Mouse (Mus musculus): ENCODE measurements at regions not wholly inside any gene's neighbourhood (a gene's known extent, or its start where the extent isn't known, plus 50 kb on each side); places are given as distances from the start of the nearest gene placed in this dataset.

DNA sequence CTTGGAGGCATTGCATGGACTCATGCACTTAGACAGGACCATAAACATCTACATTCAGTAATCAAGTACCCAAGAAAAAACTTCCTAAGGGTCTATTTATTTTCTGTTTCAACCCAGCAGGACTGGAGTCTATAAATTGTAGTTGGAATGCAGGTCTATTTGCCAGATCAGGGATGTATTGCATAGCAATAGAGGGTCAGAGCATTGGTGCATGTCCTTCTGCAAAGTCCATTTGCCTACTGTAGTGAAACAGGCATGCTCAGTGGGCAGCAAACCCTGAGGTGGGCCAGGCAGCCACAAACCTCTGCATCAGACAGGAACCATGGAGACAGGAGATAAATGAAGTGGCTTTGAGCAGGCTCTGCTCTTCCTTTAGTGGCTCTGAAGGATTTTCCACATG lies 386.5 kb upstream of the Tenm4 start:
- Histone ChIP-seq H3K4me1 (no peaks in the 10 kb centered on the region), H3K27me3 (no peaks in the 10 kb centered on the region), H3K27ac (no peak overlapping the region), H3K9ac (no peak overlapping the region), H3K9me3 (no peaks in the 10 kb centered on the region), H3K4me2 (no peak overlapping the region), H3K36me3 (no peaks in the 10 kb centered on the region), H3K4me3 (no peak overlapping the region)
- ATAC-seq (ENCODE audit: borderline replicate concordance, extremely low read depth, low FRiP score, low TSS enrichment), result no peak

GRCm38 (mm10) chr7:95787543-95787942 lies 383.5 kb upstream of the Tenm4 start:
- H3K4me1 ChIP-seq, result no peaks in the 10 kb centered on the region
- no peak overlapping the region for H3K4me2 ChIP-seq
- no peak overlapping the region for H3K27ac ChIP-seq
- no peak for ATAC-seq (ENCODE audit: borderline replicate concordance, extremely low read depth, low FRiP score, low TSS enrichment)
- H3K9me3 ChIP-seq, result no peaks in the 10 kb centered on the region
- H3K4me3 ChIP-seq, result no peak overlapping the region
- no peak overlapping the region for H3K9ac ChIP-seq
- 79% methylated on average over 1 of the region's 1 CpGs for WGBS
- H3K27me3 ChIP-seq, result no peaks in the 10 kb centered on the region
- H3K36me3 ChIP-seq, result no peaks in the 10 kb centered on the region

DNA sequence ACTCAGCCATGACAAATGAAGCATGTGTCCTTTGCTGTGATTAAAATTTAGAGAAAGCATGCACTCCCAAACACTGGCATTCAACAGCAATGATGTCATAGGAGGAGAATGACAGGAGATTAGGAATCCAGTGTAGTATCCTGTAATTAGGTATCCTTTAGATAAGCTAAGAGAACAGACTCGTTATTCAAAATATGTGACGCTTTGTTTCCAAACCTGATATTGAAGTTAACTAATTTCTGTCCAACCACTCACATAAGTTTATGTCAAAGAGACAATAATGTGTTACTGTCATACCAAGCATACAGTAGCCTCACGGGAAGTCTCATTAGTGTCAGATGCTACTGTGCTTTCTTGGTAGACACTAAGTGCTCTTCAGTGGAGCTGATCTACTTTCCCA lies 383.1 kb upstream of the Tenm4 start:
- Histone ChIP-seq H3K9ac (no peak overlapping the region), H3K27ac (no peak overlapping the region), H3K9me3 (no peaks in the 10 kb centered on the region), H3K4me3 (no peak overlapping the region), H3K4me1 (no peaks in the 10 kb centered on the region), H3K4me2 (no peak overlapping the region), H3K36me3 (no peaks in the 10 kb centered on the region), H3K27me3 (no peaks in the 10 kb centered on the region)
- no peak for ATAC-seq (ENCODE audit: borderline replicate concordance, extremely low read depth, low FRiP score, low TSS enrichment)
- 62% methylated on average over 3 of the region's 3 CpGs for WGBS

GRCm38 (mm10) chr7:95789424-95789823 lies 381.6 kb upstream of the Tenm4 start:
- Histone ChIP-seq H3K4me1 (no peaks in the 10 kb centered on the region), H3K27me3 (no peaks in the 10 kb centered on the region), H3K4me2 (no peak overlapping the region), H3K9ac (no peak overlapping the region), H3K36me3 (no peaks in the 10 kb centered on the region), H3K27ac (no peak overlapping the region), H3K4me3 (no peak overlapping the region), H3K9me3 (no peaks in the 10 kb centered on the region)
- no peak for ATAC-seq (ENCODE audit: borderline replicate concordance, extremely low read depth, low FRiP score, low TSS enrichment)
- 49% methylated on average over 5 of the region's 5 CpGs for WGBS

DNA sequence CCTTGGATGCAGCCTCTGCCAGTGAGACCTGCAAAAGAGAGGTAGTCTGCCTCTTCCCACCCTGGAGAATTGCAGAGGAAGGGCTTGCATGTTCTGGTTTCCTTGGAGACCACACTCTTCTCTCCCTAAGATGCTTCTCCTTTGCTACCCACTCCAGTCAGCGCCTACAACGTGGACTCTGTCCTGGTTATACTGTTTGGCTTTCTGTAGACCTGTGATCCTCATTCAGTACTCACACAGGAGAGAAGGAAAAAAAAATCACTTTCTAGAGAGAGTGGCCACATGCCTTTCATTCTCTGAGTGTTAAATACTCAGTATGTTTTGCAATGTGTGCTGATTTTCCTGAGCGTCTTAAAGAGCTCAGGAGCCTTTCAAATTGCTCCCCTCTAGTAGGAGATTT lies 372.0 kb upstream of the Tenm4 start:
- Histone ChIP-seq H3K4me3 (no peak overlapping the region), H3K9me3 (no peaks in the 10 kb centered on the region), H3K9ac (no peak overlapping the region), H3K36me3 (no peaks in the 10 kb centered on the region), H3K27me3 (no peaks in the 10 kb centered on the region), H3K4me1 (no peaks in the 10 kb centered on the region), H3K4me2 (no peak overlapping the region), H3K27ac (peak overlapping the region; percentile 32; the same call in 1 of the 2 replicates)
- 37% methylated on average over 3 of the region's 3 CpGs for WGBS
- 0 out of 2 replicates have a peak, but pooled peaks have one; percentile 27 for ATAC-seq (ENCODE audit: borderline replicate concordance, extremely low read depth, low FRiP score, low TSS enrichment)

- no peak overlapping the region for H3K4me2 ChIP-seq
- WGBS, result 15% methylated on average over 3 of the region's 3 CpGs
- H3K9me3 ChIP-seq, result no peaks in the 10 kb centered on the region
- no peaks in the 10 kb centered on the region for H3K27me3 ChIP-seq
- peak; percentile 33; the same call in 1 of the 2 replicates for ATAC-seq (ENCODE audit: borderline replicate concordance, extremely low read depth, low FRiP score, low TSS enrichment)
- H3K4me3 ChIP-seq, result no peak overlapping the region
- H3K4me1 ChIP-seq, result peaks cover 8% of the 10 kb centered on the region
- no peaks in the 10 kb centered on the region for H3K36me3 ChIP-seq
- H3K9ac ChIP-seq, result no peak overlapping the region
- H3K27ac ChIP-seq, result peak overlapping the region; percentile 53; the same call in 1 of the 2 replicates
These were observed 361.4 kb upstream of the Tenm4 start for GRCm38 (mm10) chr7:95809626-95810025.

- Histone ChIP-seq H3K36me3 (no peaks in the 10 kb centered on the region), H3K9me3 (no peaks in the 10 kb centered on the region), H3K27me3 (no peaks in the 10 kb centered on the region), H3K27ac (peak overlapping the region; percentile 53; the same call in 1 of the 2 replicates), H3K9ac (no peak overlapping the region), H3K4me3 (no peak overlapping the region), H3K4me1 (peaks cover 8% of the 10 kb centered on the region), H3K4me2 (no peak overlapping the region)
- peak; percentile 31; the same call in 1 of the 2 replicates for ATAC-seq (ENCODE audit: borderline replicate concordance, extremely low read depth, low FRiP score, low TSS enrichment)
- 7% methylated on average over 4 of the region's 4 CpGs for WGBS
These were observed 360.9 kb upstream of the Tenm4 start for GRCm38 (mm10) chr7:95810096-95810495.

DNA sequence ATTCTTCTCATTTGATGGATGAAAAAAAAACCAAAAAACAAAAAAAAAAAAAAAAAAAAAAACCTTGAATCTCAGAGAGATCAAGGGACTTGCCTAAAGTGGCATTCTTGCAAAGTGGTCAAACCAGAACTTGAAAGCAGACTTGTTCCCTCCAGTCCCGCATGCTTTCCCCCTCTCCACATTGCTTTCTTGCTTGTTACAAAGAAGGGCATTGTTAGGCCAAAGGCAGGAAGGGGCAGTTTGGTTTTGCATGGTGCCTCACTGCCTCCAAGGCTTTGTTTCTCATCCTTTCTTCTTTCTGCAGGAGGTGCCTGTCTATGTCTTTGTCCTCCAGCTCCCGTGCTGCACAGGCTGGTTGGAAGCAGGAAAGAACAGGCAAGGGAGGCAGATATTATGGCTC lies 356.2 kb upstream of the Tenm4 start:
- Histone ChIP-seq H3K4me1 (peaks cover 5% of the 10 kb centered on the region), H3K27me3 (no peaks in the 10 kb centered on the region), H3K4me3 (no peak overlapping the region), H3K4me2 (no peak overlapping the region), H3K36me3 (no peaks in the 10 kb centered on the region), H3K9ac (no peak overlapping the region), H3K9me3 (no peaks in the 10 kb centered on the region), H3K27ac (peak overlapping the region; percentile 83)
- WGBS, result 38% methylated on average over 2 of the region's 2 CpGs
- peak; percentile 35; the same call in 1 of the 2 replicates for ATAC-seq (ENCODE audit: borderline replicate concordance, extremely low read depth, low FRiP score, low TSS enrichment)

DNA sequence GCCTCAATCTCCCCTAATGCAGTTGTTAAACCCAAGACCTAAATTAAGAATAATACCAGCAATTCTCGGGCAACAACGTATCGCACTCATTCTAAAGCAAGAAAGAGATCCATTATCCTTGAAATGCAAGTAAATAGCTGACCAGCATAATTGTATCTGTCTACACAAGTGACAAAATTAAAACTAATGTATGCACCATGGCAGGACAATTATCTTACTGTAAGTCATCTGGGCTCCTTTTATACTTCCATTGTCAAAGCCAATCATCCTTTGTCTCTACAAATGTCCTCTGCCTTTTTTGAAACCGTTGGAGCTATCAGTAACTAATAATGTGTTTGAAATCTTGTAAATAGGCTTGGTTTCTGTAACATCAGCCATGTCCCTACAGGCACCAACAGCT lies 347.5 kb upstream of the Tenm4 start:
- H3K4me2 ChIP-seq, result no peak overlapping the region
- no peak overlapping the region for H3K27ac ChIP-seq
- H3K9me3 ChIP-seq, result no peaks in the 10 kb centered on the region
- ATAC-seq (ENCODE audit: borderline replicate concordance, extremely low read depth, low FRiP score, low TSS enrichment), result no peak
- no peaks in the 10 kb centered on the region for H3K4me1 ChIP-seq
- no peak overlapping the region for H3K4me3 ChIP-seq
- WGBS, result 88% methylated on average over 4 of the region's 4 CpGs
- no peaks in the 10 kb centered on the region for H3K36me3 ChIP-seq
- no peak overlapping the region for H3K9ac ChIP-seq
- no peaks in the 10 kb centered on the region for H3K27me3 ChIP-seq

DNA sequence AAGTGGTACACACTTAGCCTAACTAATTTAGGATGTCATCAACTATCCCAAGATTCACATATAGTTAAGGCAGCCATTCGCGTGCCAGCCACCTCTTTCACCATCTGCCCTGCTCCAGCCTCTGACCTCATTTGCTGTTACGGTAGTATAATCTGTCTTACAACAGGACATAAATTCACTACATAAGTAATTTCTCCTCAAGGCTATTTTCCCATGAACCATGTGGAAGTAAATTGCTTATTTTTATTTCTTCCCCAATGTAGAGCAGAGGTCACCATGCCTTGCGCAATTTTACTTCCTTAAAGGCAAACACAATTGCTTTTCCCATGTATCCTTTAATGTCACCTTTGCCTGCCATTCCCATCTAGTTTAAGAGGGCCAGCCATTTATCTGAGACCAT lies 341.2 kb upstream of the Tenm4 start:
- Histone ChIP-seq H3K9me3 (no peaks in the 10 kb centered on the region), H3K27me3 (no peaks in the 10 kb centered on the region), H3K9ac (no peak overlapping the region), H3K4me3 (no peak overlapping the region), H3K36me3 (no peaks in the 10 kb centered on the region), H3K27ac (no peak overlapping the region), H3K4me1 (no peaks in the 10 kb centered on the region), H3K4me2 (no peak overlapping the region)
- 73% methylated on average over 4 of the region's 4 CpGs for WGBS
- ATAC-seq (ENCODE audit: borderline replicate concordance, extremely low read depth, low FRiP score, low TSS enrichment), result no peak

- Histone ChIP-seq H3K9me3 (no peaks in the 10 kb centered on the region), H3K4me3 (no peak overlapping the region), H3K36me3 (no peaks in the 10 kb centered on the region), H3K27ac (no peak overlapping the region), H3K27me3 (no peaks in the 10 kb centered on the region), H3K4me1 (no peaks in the 10 kb centered on the region), H3K4me2 (no peak overlapping the region), H3K9ac (no peak overlapping the region)
- WGBS, result 87% methylated on average over 10 of the region's 10 CpGs
- no peak for ATAC-seq (ENCODE audit: borderline replicate concordance, extremely low read depth, low FRiP score, low TSS enrichment)
These were observed 336.7 kb upstream of the Tenm4 start for GRCm38 (mm10) chr7:95834236-95834919.

GRCm38 (mm10) chr7:95840476-95840875 lies 330.6 kb upstream of the Tenm4 start:
- no peaks in the 10 kb centered on the region for H3K9me3 ChIP-seq
- H3K4me2 ChIP-seq, result no peak overlapping the region
- H3K9ac ChIP-seq, result no peak overlapping the region
- ATAC-seq (ENCODE audit: borderline replicate concordance, extremely low read depth, low FRiP score, low TSS enrichment), result no peak
- H3K27ac ChIP-seq, result no peak overlapping the region
- no peaks in the 10 kb centered on the region for H3K36me3 ChIP-seq
- H3K27me3 ChIP-seq, result no peaks in the 10 kb centered on the region
- H3K4me3 ChIP-seq, result no peak overlapping the region
- no peaks in the 10 kb centered on the region for H3K4me1 ChIP-seq
- 56% methylated on average over 2 of the region's 2 CpGs for WGBS

DNA sequence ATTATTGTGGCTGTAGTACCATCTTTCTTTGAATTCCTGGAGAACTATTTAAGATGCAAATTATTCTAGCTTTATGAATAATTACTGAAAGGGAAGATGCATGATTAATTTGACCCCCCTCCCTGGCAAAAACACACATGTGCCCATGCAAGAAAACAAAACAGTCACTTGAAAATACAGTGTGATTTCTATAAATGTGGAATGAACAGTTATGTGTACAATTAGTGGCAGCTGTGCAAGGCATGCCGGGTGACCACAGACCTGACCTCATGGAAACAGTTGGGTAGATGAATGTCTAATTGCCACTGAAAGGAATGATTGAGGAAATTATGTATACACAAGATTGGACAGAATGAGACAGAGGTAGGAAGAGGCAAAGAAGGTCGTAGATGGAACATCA lies 321.2 kb upstream of the Tenm4 start:
- WGBS, result 67% methylated on average over 2 of the region's 2 CpGs
- no peaks in the 10 kb centered on the region for H3K27me3 ChIP-seq
- H3K4me3 ChIP-seq, result no peak overlapping the region

More for the DNA sequence above, 321.2 kb upstream of the Tenm4 start:
- no peaks in the 10 kb centered on the region for H3K36me3 ChIP-seq
- H3K4me1 ChIP-seq, result no peaks in the 10 kb centered on the region
- H3K9ac ChIP-seq, result no peak overlapping the region
- no peak overlapping the region for H3K27ac ChIP-seq
- H3K9me3 ChIP-seq, result no peaks in the 10 kb centered on the region
- no peak overlapping the region for H3K4me2 ChIP-seq
- no peak for ATAC-seq (ENCODE audit: borderline replicate concordance, extremely low read depth, low FRiP score, low TSS enrichment)
